Mouse (Mus musculus): Measurements from ENCODE around the gene Acsm5. TPM values are rescaled to one million over a fixed set of nuclear protein-coding genes. Genes with fewer than 3 reads are reported as not detected.
"Not testable (repeated sequence)": the region's sequence is repeated elsewhere in the genome, so short reads cannot be mapped to it uniquely, and the experiment has no call there.

Acsm5 gene
- polyA plus RNA-seq, 1 experiment: 0.29 TPM

DNA sequence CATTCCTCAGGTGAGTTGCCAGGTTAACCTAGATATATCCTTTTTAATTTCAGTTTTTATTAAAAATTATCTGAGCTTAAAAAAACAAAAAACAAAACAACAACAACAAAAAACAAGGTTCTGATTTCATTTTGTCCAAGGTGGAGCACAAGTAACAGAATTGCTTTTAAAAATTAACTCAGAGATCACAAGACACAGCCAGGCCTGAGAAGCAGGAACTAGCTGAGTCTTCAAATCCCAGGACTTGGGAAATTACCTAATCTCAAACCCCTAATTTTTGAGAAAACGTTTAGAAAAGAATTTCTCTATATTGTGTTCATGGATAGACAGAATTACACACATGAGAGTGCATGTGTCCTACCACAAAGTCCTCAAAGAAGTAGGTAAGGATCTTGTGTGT is 13.7 kb downstream of the Acsm5 start:
- H3K4me1 ChIP-seq (ENCODE audit: control insufficient read depth, insufficient read depth, low read length): no peaks in the 10 kb centered on the region
- no peak overlapping the region for H3K27ac ChIP-seq (ENCODE audit: insufficient read depth, low read length)
- TF ChIP-seq POLR2A (IDR thresholded peaks at IDR 0.05; ENCODE audit: extremely low read depth, insufficient read depth, low read length) (no peak), CTCF (IDR thresholded peaks at IDR 0.05; ENCODE audit: extremely low read depth, insufficient read depth, low read length) (no peak)
- no peak overlapping the region for H3K4me3 ChIP-seq (ENCODE audit: insufficient read depth, low read length)

- no peak for TF ChIP-seq CTCF (IDR thresholded peaks at IDR 0.05; ENCODE audit: extremely low read depth, insufficient read depth, low read length)
- TF ChIP-seq POLR2A (IDR thresholded peaks at IDR 0.05; ENCODE audit: extremely low read depth, insufficient read depth, low read length): no peak
- Histone ChIP-seq H3K4me1 (ENCODE audit: control insufficient read depth, insufficient read depth, low read length) (no peaks in the 10 kb centered on the region), H3K27ac (ENCODE audit: insufficient read depth, low read length) (no peak overlapping the region), H3K4me3 (ENCODE audit: insufficient read depth, low read length) (no peak overlapping the region)
These were observed 15.1 kb downstream of the Acsm5 start for GRCm38 (mm10) chr7:119534389-119534788.

- Histone ChIP-seq H3K4me1 (ENCODE audit: control insufficient read depth, insufficient read depth, low read length) (no peaks in the 10 kb centered on the region), H3K27ac (ENCODE audit: insufficient read depth, low read length) (no peak overlapping the region), H3K4me3 (ENCODE audit: insufficient read depth, low read length) (no peak overlapping the region)
- TF ChIP-seq CTCF (IDR thresholded peaks at IDR 0.05; ENCODE audit: extremely low read depth, insufficient read depth, low read length) (no peak), POLR2A (IDR thresholded peaks at IDR 0.05; ENCODE audit: extremely low read depth, insufficient read depth, low read length) (no peak)
These were observed 23.2 kb downstream of the Acsm5 start for GRCm38 (mm10) chr7:119542445-119542844.

DNA sequence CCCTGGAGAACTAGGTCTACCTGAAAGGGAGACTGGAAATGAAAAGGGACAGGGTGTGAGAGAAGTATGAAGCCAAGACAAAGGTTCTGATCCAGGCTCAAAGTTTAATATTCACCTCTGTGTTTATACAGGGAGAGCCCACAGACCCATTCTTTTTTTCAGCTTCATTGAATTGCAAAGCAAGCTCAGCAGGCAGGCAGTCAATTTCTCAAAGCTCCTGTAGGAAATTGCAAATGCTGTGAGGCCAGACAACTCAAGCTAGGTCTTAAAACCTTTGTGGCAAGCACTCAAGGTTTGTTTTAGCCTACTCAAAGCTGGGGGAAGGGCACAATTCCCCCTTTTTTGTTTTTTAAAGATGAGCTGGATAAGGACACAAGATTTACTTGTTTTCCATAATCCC is 26.3 kb downstream of the Acsm5 start:
- Histone ChIP-seq H3K27ac (ENCODE audit: insufficient read depth, low read length) (no peak overlapping the region), H3K4me1 (ENCODE audit: control insufficient read depth, insufficient read depth, low read length) (no peaks in the 10 kb centered on the region), H3K4me3 (ENCODE audit: insufficient read depth, low read length) (no peak overlapping the region)
- TF ChIP-seq CTCF (IDR thresholded peaks at IDR 0.05; ENCODE audit: extremely low read depth, insufficient read depth, low read length) (no peak), POLR2A (IDR thresholded peaks at IDR 0.05; ENCODE audit: extremely low read depth, insufficient read depth, low read length) (no peak)

GRCm38 (mm10) chr7:119550471-119551222 is 31.4 kb downstream of the Acsm5 start:
- Histone ChIP-seq H3K27ac (ENCODE audit: insufficient read depth, low read length) (no peak overlapping the region), H3K4me1 (ENCODE audit: control insufficient read depth, insufficient read depth, low read length) (no peaks in the 10 kb centered on the region), H3K4me3 (ENCODE audit: insufficient read depth, low read length) (no peak overlapping the region)
- TF ChIP-seq POLR2A (IDR thresholded peaks at IDR 0.05; ENCODE audit: extremely low read depth, insufficient read depth, low read length) (no peak), CTCF (IDR thresholded peaks at IDR 0.05; ENCODE audit: extremely low read depth, insufficient read depth, low read length) (no peak)

DNA sequence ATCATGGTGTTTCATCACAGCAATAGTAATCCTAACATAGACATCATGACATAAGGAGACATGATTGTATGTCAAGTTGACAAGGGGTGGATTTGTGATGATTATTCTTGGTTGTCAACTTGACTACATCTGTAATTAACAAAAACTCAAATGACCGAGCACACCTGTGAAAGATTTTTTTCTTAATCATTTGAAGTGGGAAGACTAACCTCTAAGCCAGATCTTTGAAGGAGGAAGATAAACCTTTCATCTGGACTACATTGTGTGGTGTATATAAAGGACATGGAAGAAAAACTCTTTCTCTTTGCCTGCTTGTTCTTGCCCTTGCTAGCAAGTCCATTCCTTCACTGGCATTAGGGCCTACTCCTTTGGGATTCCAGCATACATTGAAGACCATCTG is 34.8 kb downstream of the Acsm5 start, which contains the start of gene Acsm2:
Gene Acsm2 (plus strand): TSS at position 301 of the 400 bp plus-strand sequence.
- Histone ChIP-seq H3K4me3 (ENCODE audit: insufficient read depth, low read length) (no peak within 1 kb of the TSS), H3K27ac (ENCODE audit: insufficient read depth, low read length) (no peak within 1 kb of the TSS), H3K4me1 (ENCODE audit: control insufficient read depth, insufficient read depth, low read length) (no peaks in the 10 kb centered on the region)
- TF ChIP-seq POLR2A (IDR thresholded peaks at IDR 0.05; ENCODE audit: extremely low read depth, insufficient read depth, low read length) (no peak), CTCF (IDR thresholded peaks at IDR 0.05; ENCODE audit: extremely low read depth, insufficient read depth, low read length) (no peak)

- H3K27ac ChIP-seq (ENCODE audit: insufficient read depth, low read length): no peak overlapping the region
- TF ChIP-seq POLR2A (IDR thresholded peaks at IDR 0.05; ENCODE audit: extremely low read depth, insufficient read depth, low read length) (no peak), CTCF (IDR thresholded peaks at IDR 0.05; ENCODE audit: extremely low read depth, insufficient read depth, low read length) (no peak)
- H3K4me1 ChIP-seq (ENCODE audit: control insufficient read depth, insufficient read depth, low read length): no peaks in the 10 kb centered on the region
- H3K4me3 ChIP-seq (ENCODE audit: insufficient read depth, low read length): no peak overlapping the region
These were observed 40.7 kb downstream of the Acsm5 start for GRCm38 (mm10) chr7:119559789-119560451.

DNA sequence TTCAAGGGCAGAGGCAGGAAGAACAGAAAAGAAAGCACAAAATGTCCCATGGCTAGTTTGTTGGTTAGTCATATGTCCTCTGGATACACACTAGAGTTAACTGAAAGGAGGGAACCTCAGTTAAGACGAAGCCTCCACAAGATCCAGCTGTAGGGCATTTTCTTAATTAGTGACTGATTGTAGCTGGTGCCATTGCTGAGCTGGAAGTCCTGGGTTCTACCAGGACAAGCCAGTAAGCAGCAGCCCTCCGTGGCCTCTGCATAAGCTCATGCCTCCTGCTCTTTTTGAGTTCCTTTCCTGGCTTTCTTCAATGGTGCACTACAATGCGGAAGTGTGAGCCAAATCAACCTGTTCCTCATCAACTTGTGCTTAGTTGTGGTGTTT is 41.2 kb downstream of the Acsm5 start:
- Histone ChIP-seq H3K27ac (ENCODE audit: insufficient read depth, low read length) (no peak overlapping the region), H3K4me3 (ENCODE audit: insufficient read depth, low read length) (no peak overlapping the region), H3K4me1 (ENCODE audit: control insufficient read depth, insufficient read depth, low read length) (no peaks in the 10 kb centered on the region)
- no peak for TF ChIP-seq POLR2A (IDR thresholded peaks at IDR 0.05; ENCODE audit: extremely low read depth, insufficient read depth, low read length)
- no peak for TF ChIP-seq CTCF (IDR thresholded peaks at IDR 0.05; ENCODE audit: extremely low read depth, insufficient read depth, low read length)

DNA sequence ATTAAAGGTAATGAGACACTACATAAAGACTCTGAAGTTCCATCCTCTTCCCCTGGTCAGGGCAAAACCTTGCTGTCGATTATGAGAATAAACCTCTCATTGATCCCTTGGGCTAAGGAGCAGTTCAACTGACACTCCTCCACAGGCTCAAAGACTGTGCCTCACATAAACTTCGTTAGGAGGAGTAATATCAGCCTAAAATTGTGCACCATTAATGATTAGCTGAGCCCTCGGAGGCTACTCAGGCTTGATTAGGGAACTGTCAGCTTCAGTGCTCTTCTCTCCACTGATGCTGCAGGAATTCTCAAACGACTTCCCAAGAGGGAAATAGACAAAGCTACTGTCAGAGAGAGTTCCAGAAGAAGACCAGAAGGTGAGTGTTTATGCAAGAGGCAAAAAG is 42.2 kb downstream of the Acsm5 start:
- Histone ChIP-seq H3K27ac (ENCODE audit: insufficient read depth, low read length) (no peak overlapping the region), H3K4me1 (ENCODE audit: control insufficient read depth, insufficient read depth, low read length) (no peaks in the 10 kb centered on the region), H3K4me3 (ENCODE audit: insufficient read depth, low read length) (no peak overlapping the region)
- TF ChIP-seq CTCF (IDR thresholded peaks at IDR 0.05; ENCODE audit: extremely low read depth, insufficient read depth, low read length): no peak
- TF ChIP-seq POLR2A (IDR thresholded peaks at IDR 0.05; ENCODE audit: extremely low read depth, insufficient read depth, low read length): no peak

GRCm38 (mm10) chr7:119562476-119562875 is 43.2 kb downstream of the Acsm5 start:
- not testable (repeated sequence) for H3K4me3 ChIP-seq (ENCODE audit: insufficient read depth, low read length); H3K27ac ChIP-seq (ENCODE audit: insufficient read depth, low read length); H3K4me1 ChIP-seq (ENCODE audit: control insufficient read depth, insufficient read depth, low read length)

Data from cortical plate, adult 2 months (tissue).